Mouse (Mus musculus) frontal cortex, postnatal 25 days (tissue): Measurements from ENCODE around the gene Ngb.

Source experiments
- DNase-seq, 2 experiments: peaks; one replicate each; pipeline ENCODE4 v3.0.0; 2022; ENCODE audit warnings: low spot score in 2 of 2

The Ngb gene

DNA sequence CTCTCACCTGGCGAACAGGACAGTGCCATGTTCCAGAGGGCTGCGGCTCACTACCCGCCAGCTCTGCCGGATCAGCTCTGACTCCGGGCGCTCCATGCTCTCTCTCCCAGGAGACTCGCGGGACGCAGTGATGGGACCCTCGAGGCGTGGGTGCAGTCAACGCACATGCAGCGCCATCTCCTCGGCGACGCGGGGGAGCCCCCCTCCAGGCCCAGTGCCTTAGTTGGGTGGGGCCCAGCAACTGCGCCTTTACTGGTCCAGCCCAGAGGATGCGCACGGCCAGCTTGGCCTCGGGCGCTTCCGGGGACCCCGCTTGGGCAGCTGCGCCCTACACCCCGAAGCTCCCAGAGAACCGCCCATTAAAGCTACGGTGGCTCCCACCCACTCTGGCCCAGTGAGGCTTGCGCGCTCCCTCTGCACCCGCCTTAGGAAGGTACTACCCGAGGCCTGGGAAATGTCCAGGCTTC is at the start of gene Ngb:
Gene Ngb (minus strand): TSS at position 375 of the 467 bp plus-strand sequence.
- DNase-seq: no peak

DNA sequence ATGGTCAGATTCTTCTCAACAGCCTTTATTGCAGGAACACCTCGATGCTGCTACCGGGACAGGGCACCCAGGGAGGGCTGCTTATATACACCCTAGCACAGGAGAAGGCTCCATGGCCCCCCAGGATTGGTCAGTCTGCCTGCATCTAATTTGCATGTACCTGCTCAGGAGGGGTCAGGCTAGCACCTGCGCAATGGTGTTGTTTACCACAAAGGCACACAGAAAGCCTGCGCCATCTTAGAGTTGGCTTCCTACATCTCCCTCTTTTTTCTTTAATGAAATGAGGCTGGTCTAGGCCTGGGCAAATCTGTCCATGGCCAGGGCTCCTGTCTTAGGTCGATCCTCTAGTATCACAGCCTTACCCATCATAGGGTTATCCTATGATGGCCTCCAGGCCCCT is 47.1 kb upstream of the Ngb start:
- no peak for DNase-seq

DNA sequence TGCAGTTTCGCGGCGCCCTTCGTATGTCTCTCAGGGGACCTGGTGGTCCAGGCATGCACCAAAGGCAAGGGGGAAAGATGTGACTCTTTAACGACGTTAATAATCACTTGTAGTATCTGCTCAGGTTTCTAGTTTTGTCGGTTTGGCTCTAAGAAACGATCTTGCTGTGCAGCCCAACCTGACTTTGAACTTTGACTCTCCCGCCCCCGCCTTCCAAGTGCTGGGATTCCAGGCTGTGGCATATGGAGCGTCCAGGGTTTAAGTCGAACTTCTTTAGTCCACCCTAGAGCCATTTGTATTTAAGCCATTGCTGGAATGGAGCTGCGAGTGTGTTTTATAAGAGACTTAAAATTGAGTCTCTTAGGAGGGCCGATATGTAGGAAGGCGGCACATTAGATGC is 45.8 kb upstream of the Ngb start:
- no peak for DNase-seq

DNA sequence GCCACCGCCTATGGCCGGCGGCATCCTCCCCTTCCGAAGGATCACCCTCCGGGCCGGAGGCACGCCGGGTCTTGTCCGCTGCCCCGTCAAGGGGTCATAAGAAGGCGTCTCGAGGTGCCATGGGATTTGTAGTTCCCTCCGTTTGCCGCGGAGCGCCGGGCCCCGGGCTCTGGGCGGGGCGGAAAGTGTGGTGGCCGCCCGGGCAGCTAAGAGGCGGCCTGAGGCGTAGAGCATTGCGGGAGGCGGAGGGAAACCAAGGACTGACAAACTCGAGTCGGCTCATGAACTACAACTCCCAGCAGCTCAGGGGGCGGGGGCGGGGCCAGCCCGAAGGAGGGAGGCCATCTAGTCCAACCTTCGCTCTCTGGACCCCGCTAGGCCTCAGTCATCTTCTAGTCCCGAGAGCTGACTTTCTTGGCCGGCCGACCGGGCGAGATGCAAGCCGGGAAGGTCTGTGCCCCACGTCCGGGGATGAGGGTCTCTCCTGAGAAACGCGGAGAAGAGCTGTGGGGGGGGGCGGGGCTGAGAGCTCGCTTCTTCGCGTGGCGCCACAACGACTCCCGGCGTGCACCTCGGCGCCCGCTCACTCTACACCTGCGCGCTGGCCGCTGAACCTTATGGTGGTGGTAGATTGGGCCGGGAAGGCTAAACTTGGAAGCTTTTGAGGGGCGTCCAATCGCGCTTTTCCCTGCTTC is 45.2 kb upstream of the Ngb start, which contains the start of gene Pomt2:
Gene Pomt2 (minus strand): TSS at position 574 of the 695 bp plus-strand sequence.
- DNase-seq: peak; percentile 76 to 84

DNA sequence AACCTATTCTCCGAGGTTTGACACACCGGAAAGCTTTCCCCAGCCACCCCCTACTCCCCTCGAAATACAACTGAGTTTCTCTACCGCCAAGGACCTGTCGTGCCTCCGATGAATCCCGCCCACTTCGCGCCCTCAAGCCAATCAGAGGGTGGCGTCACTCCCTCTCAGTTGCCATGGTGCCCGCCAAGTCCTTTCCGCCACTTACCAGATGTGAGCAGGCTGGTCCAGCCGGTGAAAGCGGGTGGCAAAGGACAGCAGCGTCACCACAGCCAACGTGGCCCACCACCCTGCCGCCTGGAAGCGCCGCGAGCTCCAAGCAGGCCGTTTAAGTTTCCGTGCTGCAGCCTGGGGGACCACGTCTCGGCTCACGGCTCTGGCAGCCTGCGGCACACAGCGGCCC is 44.6 kb upstream of the Ngb start, which contains the start of gene Gstz1:
Gene Gstz1 (plus strand): TSS at position 200 of the 400 bp plus-strand sequence.
- peak; percentile 72 to 73 for DNase-seq

DNA sequence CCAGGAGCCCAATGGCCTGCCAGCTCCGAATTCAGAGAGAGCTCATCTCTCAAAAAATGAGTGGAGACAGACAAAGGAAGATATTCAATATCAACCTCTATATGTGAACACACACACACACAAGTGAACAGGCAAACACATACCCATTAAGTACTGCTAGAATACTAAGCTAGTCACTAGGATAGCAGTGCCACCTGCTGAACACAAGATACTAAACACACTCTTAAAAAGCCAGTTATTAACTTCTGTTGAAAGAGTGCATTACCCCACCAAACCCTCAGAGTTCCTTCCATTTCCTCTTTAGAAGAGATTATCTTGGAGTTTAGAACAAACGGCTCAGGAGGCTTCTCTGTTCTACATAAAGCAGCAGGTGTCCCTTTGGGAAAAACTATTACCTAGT is 39.8 kb upstream of the Ngb start:
- no peak for DNase-seq

DNA sequence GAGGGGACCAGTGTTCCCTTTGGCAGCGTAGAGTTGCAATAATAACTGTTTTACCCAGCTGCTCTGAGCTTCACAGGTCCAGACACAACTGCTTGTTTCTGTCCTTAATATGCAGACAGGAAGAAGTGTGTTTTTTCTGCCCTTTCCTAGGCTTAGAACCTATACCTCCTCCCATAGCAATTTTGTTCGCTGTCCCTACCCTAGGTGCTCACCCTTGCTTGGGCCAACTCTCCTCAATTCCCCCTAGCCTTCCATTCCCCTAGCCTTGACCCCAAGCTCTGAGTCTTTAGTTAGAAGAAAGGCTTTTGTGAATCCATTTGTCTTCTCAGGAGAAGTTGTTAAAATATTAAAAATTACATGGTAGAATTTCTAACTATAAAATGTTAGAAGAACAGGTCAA is 36.4 kb upstream of the Ngb start:
- DNase-seq: no peak

DNA sequence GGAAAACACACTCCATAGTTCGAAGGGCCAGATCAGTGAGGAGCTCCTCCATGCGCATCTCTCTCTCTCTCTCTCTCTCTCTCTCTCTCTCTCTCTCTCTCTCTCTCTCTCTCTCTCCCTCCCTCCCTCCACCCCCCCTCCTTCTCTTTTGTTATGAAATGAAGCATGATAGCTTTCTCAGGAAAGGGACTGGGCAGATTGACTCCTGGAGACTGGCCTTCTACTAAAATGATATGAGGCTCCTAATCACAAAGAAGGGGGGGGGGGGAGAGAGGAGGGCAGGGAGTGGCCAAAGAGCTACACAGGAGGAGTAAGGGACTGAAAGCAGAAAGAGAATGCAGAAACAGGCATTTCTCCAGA is 36.0 kb upstream of the Ngb start:
- no peak for DNase-seq

DNA sequence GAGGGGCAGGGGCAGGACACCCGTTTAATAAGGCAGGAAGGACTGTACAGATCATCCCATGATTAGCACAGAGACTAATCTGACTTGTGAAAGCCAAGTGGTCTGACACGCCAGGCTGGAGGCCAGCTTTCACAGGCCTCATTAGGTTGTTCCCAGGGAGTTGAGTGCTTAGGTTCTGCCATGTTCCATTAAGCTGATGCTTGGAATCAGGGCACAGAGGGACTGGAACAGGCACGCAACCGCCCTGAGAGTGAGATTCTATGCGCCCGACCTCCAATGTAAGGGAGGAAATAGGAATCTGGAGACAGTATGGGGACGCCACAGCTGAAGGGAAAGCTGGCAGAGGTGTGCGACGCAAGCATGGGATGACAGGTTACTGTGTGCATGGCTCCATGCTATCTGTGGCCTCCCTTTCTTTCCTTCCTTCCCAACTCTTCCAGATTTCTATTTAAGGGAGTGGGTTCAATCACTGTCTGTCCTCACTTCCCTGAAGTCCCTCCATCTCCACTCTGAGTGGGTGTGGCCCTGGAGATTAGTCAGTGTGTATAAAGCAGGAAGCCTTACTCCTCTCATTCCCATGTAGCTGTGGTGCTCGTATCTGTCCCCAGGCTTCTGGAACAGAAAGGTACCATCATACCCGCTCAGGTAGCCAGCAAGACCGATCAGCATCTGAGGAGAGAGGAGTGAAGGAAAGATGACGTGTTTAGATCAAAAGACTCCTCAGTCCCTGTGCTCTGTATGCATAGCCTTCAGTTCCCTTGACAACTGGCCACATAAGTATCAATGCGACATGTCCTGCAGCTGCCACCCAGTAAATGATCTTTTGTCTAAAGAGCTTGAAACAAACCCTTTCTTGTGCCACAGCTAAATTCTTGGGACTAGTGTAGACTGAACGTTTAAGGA is 35.4 kb upstream of the Ngb start:
- DNase-seq: no peak

DNA sequence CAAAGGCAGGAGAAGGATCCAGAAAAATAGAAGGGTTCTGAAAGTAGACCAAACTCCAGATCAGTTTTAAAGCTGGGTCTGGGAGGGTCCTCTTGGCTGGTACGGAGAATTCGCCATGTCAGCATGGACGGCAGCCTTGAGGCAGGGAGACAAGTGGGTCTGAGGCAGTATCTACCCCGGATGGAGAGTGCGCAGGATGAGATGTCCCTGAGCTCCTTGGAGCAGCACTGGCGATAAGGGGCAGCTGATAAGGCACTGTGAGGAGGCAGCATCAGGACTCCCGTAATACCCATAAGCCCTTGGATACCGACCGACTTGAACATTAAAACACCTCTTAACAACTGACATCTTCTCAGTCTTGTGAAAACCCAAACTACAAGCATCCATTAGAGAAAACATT is 30.4 kb upstream of the Ngb start:
- DNase-seq: no peak

DNA sequence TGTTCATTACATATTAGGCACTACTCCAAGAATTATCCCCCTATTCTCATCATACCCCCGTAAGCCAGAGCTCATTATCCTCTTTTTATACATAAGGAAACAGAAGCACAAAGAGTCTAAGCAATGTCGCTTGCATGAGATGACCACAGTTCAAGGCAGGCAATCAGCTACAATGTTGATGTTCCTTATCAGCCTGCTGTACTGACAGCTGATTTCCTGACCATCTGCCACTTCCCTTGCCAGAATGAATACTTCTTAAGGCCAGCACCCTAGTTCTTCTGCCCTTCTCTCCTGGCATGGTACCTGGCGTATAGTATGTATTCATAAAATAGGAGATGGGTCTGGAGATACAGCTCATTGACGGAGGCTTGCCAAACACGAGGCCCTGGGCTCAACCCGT is 29.9 kb upstream of the Ngb start:
- no peak for DNase-seq

DNA sequence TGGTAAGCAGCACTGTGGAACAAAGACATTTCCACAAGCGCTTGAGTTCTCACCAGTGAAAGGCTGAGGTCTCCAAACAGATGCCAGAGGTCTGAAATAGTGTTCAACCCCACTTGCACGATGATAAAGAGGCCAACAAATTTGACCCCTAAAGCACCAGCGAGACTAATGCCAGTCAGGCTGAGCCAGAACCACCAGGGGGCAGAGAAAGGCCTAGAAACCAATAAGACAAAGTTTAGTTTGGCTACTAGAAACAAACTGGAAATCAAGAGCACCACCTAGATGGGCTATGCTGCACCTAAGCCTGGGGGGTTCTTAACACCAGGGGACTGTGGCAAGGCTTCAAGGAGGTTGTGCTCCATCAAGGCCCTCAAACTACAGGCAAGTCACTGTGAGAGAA is 29.3 kb upstream of the Ngb start:
- no peak for DNase-seq

DNA sequence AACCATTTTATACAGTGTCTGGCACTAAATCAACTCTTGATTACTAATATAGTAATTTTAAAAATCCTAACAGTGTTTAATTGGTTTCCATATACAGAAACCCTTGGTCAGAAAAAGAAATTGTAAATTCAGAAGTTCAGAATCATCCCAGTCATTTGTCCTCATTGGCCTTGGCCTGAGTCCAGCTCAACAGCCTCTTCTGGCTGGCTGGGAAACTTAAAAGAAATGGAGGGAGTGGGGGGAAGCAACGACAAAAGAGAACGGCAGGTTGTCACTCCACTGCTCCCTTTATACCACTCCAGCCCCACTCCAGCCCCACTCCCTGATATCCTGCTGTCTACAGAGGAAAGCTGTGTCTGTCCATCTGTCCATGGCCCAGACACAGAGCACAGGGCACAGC is 28.8 kb upstream of the Ngb start:
- no peak for DNase-seq

DNA sequence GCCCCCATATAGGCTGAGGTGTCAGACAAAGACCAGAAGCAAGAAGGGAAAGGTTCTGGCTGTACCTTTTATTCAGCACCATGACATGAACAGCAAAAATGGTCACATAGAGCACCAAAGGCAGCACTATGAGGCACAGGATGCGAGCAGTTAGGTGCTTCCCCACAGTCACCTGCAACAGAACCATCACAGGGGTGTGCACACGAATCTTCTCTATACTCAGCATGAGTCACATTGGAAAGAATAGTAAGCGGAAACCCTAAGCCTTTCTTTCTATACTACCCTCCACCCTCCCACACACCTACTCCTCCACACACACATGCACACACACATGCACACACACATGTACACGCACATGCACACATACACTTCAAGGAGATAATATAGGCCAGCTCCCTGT is 27.9 kb upstream of the Ngb start:
- no peak for DNase-seq

DNA sequence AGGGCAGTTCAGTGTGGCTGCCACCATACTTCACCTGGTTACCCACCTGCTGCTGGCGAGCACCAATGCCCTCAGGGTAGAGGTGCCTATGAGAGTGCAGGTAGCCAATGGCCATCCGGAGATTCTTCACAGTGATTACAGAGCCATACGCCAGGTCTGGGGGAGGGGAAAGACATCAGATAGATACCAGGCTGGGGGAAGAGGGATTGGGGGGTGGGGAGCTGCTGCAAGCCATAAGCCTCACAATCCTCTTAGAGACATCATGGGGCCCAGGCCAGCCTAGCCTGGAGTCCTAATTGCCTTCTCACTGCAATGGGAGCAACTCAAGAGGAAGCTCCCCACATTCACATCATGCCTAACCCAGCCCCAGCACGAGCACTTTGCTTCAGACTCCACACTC is 24.9 kb upstream of the Ngb start:
- no peak for DNase-seq

DNA sequence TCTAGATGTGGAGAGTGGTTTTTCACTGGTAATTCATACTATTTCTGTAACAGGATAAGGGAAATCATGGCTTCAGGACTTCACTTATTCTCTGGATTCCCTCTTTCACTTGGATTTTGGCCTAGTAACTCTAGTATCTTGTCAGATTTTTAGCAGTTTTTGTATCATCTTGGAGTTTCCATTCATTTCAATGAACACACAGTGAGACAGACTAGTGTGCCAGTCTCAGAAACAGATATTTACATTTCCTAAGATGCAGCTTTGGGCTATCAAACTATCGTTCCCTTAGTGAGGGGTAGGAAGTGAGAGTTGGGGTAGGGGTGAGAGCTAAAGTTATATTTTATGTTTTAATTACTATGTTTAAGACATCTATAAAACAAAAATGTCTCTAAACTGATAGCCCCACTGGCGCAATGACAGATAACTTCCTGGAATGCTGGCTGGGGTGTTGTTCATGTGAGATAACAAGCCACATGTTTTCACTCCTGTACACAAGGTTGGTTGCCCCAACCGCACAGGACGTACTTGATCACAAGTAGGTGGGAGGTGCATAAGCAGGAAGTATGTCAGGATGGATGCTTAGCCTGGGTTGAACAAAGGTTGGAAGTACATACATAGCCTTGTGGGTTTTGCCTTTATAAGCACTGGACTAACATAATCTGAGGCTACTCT is 19.7 kb upstream of the Ngb start:
- no peak for DNase-seq

DNA sequence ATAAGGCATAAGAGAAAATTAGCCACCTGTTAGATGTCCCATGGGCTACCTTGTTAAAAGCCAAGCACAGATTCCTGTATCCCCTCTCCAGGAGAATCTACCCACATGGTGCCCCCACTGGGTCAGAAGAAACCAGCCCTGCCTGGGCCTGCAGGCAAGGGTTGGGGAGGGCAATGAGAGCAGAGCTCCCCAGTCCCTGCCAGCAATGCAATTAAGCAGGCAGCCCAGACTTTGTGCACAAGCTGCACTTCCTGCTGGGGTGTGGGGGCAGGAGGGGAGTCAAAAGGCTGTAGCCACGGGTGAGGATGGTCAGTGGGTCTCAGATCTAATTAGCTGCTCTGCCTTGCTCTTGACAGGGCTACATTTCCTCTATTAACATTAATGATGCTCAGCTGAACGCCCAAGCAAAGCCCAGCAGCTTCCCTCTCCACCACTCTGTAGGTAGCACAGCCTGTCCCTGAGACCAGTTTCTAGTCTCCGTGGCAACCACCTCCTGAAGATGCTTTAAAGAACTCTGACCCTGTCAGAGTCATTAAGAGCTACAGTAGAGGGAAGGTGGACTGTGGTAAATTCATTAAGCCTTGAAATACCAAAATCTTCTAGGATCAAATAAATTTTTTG is 5.1 kb upstream of the Ngb start:
- DNase-seq: no peak

DNA sequence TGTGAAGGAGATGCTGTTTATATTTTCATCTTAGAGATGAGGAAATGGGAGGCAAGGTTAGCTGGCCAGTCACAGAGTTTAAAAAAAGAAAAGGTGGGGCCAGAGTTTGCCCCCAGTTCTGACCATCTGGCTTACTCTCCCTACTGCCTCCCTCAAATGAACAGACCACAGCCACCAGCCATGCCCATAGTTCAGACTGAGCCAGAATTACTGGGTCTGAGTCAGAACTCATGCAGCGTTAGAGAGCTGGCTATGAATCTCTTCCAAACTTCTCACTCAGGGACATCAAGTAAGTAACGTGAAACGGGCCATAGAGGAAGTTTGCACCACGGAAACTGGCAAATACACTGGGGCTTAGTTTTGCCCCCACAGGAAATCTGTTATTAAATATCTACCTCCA is 2.5 kb upstream of the Ngb start:
- DNase-seq: no peak

DNA sequence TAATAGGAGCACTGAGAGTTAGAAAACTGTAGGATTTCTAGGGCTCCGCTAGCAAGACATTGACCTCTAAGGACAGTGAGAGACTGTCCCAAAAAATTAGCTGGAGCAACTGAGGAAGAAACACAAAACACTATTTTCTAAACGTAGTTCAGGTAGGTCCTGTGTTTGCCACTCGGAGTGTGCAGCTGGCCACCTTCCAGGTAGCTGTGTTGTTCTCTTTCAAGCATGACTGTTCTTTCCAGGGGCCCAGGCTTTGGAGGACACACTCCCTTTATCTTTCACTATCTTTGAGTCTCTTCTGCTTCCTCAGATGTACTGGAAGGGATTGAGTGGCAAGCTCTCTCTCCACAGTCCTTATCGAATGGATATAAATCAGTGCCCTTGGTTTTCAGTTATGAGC is 1.1 kb upstream of the Ngb start:
- no peak for DNase-seq

DNA sequence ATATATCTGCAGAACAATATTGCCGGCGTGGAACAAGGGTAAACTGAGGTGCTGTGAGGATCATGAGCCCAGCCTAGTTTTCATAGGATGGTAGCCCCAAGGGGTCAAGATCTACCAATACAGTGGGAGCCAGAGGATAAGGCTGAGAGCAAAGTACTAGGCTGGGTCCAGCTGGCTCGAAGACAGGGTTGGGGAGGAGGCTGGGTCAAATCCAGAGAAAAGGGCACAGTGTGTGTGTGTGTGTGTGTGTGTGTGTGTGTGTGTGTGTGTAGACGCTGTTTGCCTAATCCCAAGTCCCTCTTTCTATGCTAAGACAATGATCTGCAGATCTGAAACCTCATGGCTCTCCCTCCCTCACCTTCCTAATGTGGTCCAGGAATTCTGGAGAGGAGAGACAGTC is 2.0 kb downstream of the Ngb start:
- DNase-seq: no peak

DNA sequence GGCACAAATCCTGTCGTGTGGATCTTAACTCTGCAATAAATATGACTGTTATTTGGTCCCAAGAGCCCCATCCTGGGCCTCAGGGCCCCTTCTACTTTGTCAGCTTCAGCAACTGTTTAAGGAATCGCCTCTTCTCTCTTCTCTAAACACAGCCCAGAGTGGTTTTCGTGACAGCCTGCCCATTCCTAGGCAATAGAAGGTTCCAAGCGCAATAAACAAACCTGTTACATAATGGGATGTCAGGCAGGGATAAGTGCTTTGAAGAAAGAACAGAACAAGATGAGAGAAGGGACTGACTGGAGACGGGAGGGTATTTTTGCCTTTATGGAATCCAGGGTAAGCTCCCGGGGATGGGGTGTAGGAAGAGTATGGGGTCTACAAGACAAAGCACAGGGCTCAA is 8.7 kb downstream of the Ngb start:
- no peak for DNase-seq

DNA sequence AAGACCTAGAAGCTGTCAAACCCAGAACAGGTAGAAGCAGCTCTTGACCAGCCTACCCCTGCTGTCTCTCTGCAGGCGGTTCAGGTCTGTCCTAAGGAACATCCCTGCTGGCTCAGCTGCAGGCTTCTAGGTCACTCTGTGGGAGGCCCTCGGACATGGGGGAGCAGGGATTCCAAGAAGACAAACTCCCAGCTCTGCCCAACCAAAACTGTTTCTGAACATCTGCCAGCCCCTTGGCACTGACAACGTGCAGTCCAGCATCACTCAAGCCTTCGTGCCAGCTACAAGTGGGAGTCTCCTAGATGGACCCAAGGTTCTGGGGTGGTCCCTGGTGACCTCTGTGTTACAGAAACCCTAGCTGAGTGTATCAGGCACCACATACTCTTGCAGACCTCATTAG is 9.1 kb downstream of the Ngb start:
- DNase-seq: no peak
